Mouse (Mus musculus): ENCODE results near the gene Gsx2. TPM values are rescaled to one million over a fixed set of nuclear protein-coding genes. Genes with fewer than 3 reads are reported as not detected.

Gene Gsx2
- polyA plus RNA-seq, 1 experiment: not detected

DNA sequence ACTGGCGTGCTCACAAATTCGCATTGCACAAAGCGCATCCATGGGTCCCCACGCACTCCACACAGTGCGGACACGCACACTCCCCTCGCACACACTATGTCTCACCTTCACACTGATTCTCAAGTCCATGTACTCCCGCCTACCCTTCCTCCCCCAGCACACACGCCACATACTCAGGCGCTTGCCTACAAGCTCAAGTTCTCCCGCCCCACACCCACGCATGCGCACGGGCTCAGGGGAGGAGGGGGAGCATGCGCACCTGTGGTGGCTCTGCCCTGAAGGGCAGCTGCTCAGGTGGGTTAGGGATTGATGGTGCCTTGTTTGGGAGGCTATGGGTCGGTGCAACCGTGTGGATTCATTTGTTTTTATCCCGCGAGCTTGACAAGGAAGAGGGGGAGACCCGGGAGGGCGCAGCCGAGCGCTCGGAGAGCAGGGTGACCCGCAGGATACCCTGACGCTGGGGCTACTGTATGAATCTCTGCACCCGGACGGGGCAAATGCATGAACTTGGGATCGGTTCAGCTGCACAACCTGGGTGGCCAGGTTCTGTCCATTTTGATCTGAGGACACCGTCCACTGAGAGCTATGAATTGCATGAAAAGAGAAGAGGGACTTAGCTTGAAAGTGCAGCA, 8.2 kb upstream of the Gsx2 start:
- Histone ChIP-seq H3K4me3 (ENCODE audit: low read depth, low read length) (peak overlapping the region; percentile 61), H3K9me3 (replicated peaks; ENCODE audit: control insufficient read depth, insufficient read depth, low read length, poor library complexity, severe bottlenecking) (peaks cover 5% of the 10 kb centered on the region; the same call in 1 of the 2 replicates), H3K27me3 (ENCODE audit: control insufficient read depth, insufficient read depth, low read length, poor library complexity, severe bottlenecking) (peaks cover 2% of the 10 kb centered on the region; the same call in 1 of the 2 replicates), H3K27ac (ENCODE audit: insufficient read depth, low read length) (no peak overlapping the region), H3K36me3 (ENCODE audit: control insufficient read depth, insufficient read depth, low read length, poor library complexity, severe bottlenecking) (no peaks in the 10 kb centered on the region), H3K4me1 (ENCODE audit: control insufficient read depth, insufficient read depth, low read length) (no peaks in the 10 kb centered on the region), H3K9ac (ENCODE audit: low read depth, poor library complexity, severe bottlenecking) (no peak overlapping the region)
- TF ChIP-seq POLR2A (IDR thresholded peaks at IDR 0.05; ENCODE audit: insufficient read depth, low read length) (peak; percentile 39), CTCF (IDR thresholded peaks at IDR 0.05; ENCODE audit: low read depth, low read length) (no peak), EP300 (IDR thresholded peaks at IDR 0.05; ENCODE audit: insufficient read depth, low read depth, low read length) (0 out of 2 replicates have a peak, but pooled peaks have one; percentile 3)

DNA sequence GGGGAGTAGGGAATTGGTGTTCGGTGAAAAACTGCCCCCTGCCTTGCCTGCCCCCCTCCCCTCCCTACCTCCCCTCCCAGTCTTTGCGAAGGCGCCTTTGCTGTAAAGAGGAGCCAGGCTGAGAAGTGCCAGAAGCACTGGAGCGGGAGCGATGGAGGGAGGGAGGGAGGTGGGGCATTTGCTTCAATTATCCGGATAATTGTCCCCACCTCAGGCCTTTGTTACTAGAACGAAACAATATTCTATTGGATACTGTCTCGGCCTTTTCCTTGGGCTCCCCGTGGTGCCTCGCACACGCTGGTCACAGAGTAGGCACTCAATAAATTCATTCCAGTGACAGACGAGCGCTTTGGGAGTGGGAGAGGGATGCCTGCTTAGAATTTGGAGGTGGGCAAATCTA, 5.3 kb upstream of the Gsx2 start:
- H3K4me3 ChIP-seq (ENCODE audit: low read depth, low read length): peak overlapping the region; percentile 25; the same call in 1 of the 2 replicates
- no peaks in the 10 kb centered on the region for H3K36me3 ChIP-seq (ENCODE audit: control insufficient read depth, insufficient read depth, low read length, poor library complexity, severe bottlenecking)
- peaks cover 4% of the 10 kb centered on the region; the same call in 1 of the 2 replicates for H3K9me3 ChIP-seq (replicated peaks; ENCODE audit: control insufficient read depth, insufficient read depth, low read length, poor library complexity, severe bottlenecking)
- no peak overlapping the region for H3K27ac ChIP-seq (ENCODE audit: insufficient read depth, low read length)
- no peak overlapping the region for H3K9ac ChIP-seq (ENCODE audit: low read depth, poor library complexity, severe bottlenecking)
- no peaks in the 10 kb centered on the region for H3K4me1 ChIP-seq (ENCODE audit: control insufficient read depth, insufficient read depth, low read length)
- H3K27me3 ChIP-seq (ENCODE audit: control insufficient read depth, insufficient read depth, low read length, poor library complexity, severe bottlenecking): peaks cover 14% of the 10 kb centered on the region
- TF ChIP-seq POLR2A (IDR thresholded peaks at IDR 0.05; ENCODE audit: insufficient read depth, low read length): no peak
- no peak for TF ChIP-seq EP300 (IDR thresholded peaks at IDR 0.05; ENCODE audit: insufficient read depth, low read depth, low read length)
- TF ChIP-seq CTCF (IDR thresholded peaks at IDR 0.05; ENCODE audit: low read depth, low read length): no peak

DNA sequence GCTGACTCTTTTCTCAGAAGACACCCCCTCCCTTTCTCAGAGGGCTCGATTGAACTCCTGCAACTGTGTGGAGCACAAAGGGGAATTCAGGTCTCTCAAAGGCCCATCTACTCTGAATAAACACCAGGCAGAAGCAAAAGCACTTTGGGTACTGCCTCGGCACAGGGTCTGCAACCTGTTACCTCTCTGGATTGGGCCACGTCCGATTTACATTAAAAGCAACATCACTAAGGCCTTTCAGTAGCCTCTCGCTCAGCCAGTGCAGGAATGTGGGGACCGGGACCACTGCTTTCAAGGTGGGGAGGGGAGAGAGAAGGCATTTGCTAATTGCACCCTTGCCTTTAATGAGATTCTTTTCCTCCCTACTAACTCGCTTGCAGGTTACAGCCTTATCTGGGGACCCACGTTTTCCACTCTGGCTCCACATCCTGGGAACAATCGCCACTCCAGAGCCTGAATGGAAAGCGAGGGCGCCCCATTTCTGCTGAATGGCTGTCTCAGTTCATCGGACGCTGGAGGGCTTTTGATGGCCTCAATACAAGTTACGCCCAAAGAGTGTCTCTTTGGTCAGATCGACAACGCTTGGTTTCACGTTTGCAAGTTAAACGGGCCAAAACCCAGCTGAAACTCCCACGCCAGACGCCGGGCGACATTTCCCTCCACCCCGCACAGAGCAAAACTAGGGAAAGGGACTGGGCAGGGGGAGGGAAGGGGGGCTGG, 4.6 kb upstream of the Gsx2 start:
- H3K27ac ChIP-seq (ENCODE audit: insufficient read depth, low read length): no peak overlapping the region
- H3K36me3 ChIP-seq (ENCODE audit: control insufficient read depth, insufficient read depth, low read length, poor library complexity, severe bottlenecking): no peaks in the 10 kb centered on the region
- TF ChIP-seq EP300 (IDR thresholded peaks at IDR 0.05; ENCODE audit: insufficient read depth, low read depth, low read length) (0 out of 2 replicates have a peak, but pooled peaks have one; percentile 32), POLR2A (IDR thresholded peaks at IDR 0.05; ENCODE audit: insufficient read depth, low read length) (no peak)
- no peaks in the 10 kb centered on the region for H3K9me3 ChIP-seq (replicated peaks; ENCODE audit: control insufficient read depth, insufficient read depth, low read length, poor library complexity, severe bottlenecking)
- H3K9ac ChIP-seq (ENCODE audit: low read depth, poor library complexity, severe bottlenecking): no peak overlapping the region
- H3K4me3 ChIP-seq (ENCODE audit: low read depth, low read length): no peak overlapping the region
- H3K27me3 ChIP-seq (ENCODE audit: control insufficient read depth, insufficient read depth, low read length, poor library complexity, severe bottlenecking): peaks cover 20% of the 10 kb centered on the region
- no peaks in the 10 kb centered on the region for H3K4me1 ChIP-seq (ENCODE audit: control insufficient read depth, insufficient read depth, low read length)

DNA sequence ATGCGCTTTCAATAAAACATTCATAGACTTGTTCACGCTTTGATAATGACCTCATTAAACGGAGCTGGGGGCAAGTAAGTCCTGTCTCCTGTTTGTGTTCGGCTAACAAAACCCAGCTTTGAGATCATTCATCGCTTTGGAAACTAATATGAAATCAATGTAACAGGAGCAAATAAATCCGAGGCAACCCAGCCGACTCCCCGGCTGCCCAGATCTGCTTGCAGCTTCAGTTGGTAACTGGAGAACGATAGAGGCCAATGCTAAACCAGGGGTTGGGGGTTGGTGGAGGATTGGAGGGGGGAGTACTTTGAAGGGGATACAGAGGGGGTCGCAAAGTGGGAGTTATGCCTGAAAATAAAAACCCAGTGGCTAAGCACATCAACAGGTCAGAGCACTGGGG, 3.5 kb upstream of the Gsx2 start:
- TF ChIP-seq CTCF (IDR thresholded peaks at IDR 0.05; ENCODE audit: low read depth, low read length): no peak
- TF ChIP-seq EP300 (IDR thresholded peaks at IDR 0.05; ENCODE audit: insufficient read depth, low read depth, low read length): no peak
- no peak for TF ChIP-seq POLR2A (IDR thresholded peaks at IDR 0.05; ENCODE audit: insufficient read depth, low read length)
- peaks cover 29% of the 10 kb centered on the region for H3K27me3 ChIP-seq (ENCODE audit: control insufficient read depth, insufficient read depth, low read length, poor library complexity, severe bottlenecking)
- no peaks in the 10 kb centered on the region for H3K9me3 ChIP-seq (replicated peaks; ENCODE audit: control insufficient read depth, insufficient read depth, low read length, poor library complexity, severe bottlenecking)
- no peaks in the 10 kb centered on the region for H3K4me1 ChIP-seq (ENCODE audit: control insufficient read depth, insufficient read depth, low read length)
- H3K4me3 ChIP-seq (ENCODE audit: low read depth, low read length): no peak overlapping the region
- no peak overlapping the region for H3K27ac ChIP-seq (ENCODE audit: insufficient read depth, low read length)
- H3K9ac ChIP-seq (ENCODE audit: low read depth, poor library complexity, severe bottlenecking): no peak overlapping the region
- H3K36me3 ChIP-seq (ENCODE audit: control insufficient read depth, insufficient read depth, low read length, poor library complexity, severe bottlenecking): no peaks in the 10 kb centered on the region

DNA sequence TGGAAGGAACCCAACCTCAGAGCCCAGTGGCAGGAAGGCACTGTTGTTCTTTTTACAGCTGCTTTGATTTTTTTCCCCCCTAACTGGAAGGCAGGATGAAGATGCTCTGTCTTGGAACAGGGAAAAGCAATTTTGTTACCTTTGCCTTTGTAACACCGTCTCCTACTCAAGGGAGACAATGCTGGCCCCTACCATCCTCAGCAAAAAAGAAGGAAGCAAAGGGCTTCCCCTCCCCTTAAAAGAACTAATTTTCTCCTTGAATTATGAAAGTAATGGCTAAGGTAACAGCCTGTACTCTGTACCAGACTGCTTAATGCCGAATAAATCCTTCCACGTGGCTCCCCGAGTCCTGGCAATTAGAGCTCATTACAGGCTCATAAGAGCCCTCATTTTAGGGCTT, 2.9 kb upstream of the Gsx2 start:
- Histone ChIP-seq H3K27ac (ENCODE audit: insufficient read depth, low read length) (no peak overlapping the region), H3K9ac (ENCODE audit: low read depth, poor library complexity, severe bottlenecking) (no peak overlapping the region), H3K9me3 (replicated peaks; ENCODE audit: control insufficient read depth, insufficient read depth, low read length, poor library complexity, severe bottlenecking) (no peaks in the 10 kb centered on the region), H3K4me3 (ENCODE audit: low read depth, low read length) (no peak overlapping the region), H3K4me1 (ENCODE audit: control insufficient read depth, insufficient read depth, low read length) (no peaks in the 10 kb centered on the region), H3K27me3 (ENCODE audit: control insufficient read depth, insufficient read depth, low read length, poor library complexity, severe bottlenecking) (peaks cover 33% of the 10 kb centered on the region), H3K36me3 (ENCODE audit: control insufficient read depth, insufficient read depth, low read length, poor library complexity, severe bottlenecking) (no peaks in the 10 kb centered on the region)
- TF ChIP-seq POLR2A (IDR thresholded peaks at IDR 0.05; ENCODE audit: insufficient read depth, low read length) (no peak), EP300 (IDR thresholded peaks at IDR 0.05; ENCODE audit: insufficient read depth, low read depth, low read length) (no peak), CTCF (IDR thresholded peaks at IDR 0.05; ENCODE audit: low read depth, low read length) (no peak)

DNA sequence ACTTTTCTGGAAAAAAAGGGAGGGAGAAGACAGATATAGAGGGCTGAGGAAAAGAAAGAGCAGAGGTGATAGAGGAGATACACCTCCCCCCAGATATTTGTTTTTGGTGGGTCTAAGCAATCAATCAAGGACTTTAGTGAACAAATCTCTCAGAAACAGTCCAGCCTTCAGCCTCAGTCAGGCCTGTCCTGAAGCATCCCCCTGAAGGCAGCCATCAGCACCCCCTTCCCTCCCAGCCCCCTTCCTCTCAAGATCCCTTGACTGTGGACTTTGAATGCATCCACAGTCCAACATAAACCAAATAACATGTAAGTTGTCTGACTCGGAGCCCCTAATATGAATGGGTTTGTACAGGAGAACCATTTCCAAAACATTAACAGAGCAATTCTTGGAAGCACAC, 2.2 kb upstream of the Gsx2 start:
- Histone ChIP-seq H3K9me3 (replicated peaks; ENCODE audit: control insufficient read depth, insufficient read depth, low read length, poor library complexity, severe bottlenecking) (no peaks in the 10 kb centered on the region), H3K9ac (ENCODE audit: low read depth, poor library complexity, severe bottlenecking) (no peak overlapping the region), H3K4me3 (ENCODE audit: low read depth, low read length) (no peak overlapping the region), H3K27ac (ENCODE audit: insufficient read depth, low read length) (no peak overlapping the region), H3K4me1 (ENCODE audit: control insufficient read depth, insufficient read depth, low read length) (no peaks in the 10 kb centered on the region), H3K36me3 (ENCODE audit: control insufficient read depth, insufficient read depth, low read length, poor library complexity, severe bottlenecking) (no peaks in the 10 kb centered on the region), H3K27me3 (ENCODE audit: control insufficient read depth, insufficient read depth, low read length, poor library complexity, severe bottlenecking) (peaks cover 35% of the 10 kb centered on the region)
- no peak for TF ChIP-seq CTCF (IDR thresholded peaks at IDR 0.05; ENCODE audit: low read depth, low read length)
- no peak for TF ChIP-seq EP300 (IDR thresholded peaks at IDR 0.05; ENCODE audit: insufficient read depth, low read depth, low read length)
- no peak for TF ChIP-seq POLR2A (IDR thresholded peaks at IDR 0.05; ENCODE audit: insufficient read depth, low read length)

Measured in ES-Bruce4 (cell line).